Mouse (Mus musculus) embryonic fibroblast, embryonic 13.5 days (primary cell): ENCODE data around the gene Rpl26. TPM values are rescaled to one million over a fixed set of nuclear protein-coding genes. Genes with fewer than 3 reads are reported as not detected.

Experiments used
- H3K27ac ChIP-seq: 2 replicates; pipeline ENCODE4 v1.5.1; 2012; ENCODE audit warnings: low read length, control low read depth, inconsistent platforms; ENCODE audit not compliant: insufficient read depth
- H3K4me1 ChIP-seq: 2 replicates; pipeline ENCODE4 v1.6.1; 2011; ENCODE audit warnings: low read length; ENCODE audit not compliant: control insufficient read depth, insufficient read depth
- H3K4me3 ChIP-seq: 2 replicates; pipeline ENCODE4 v1.5.1; 2011; ENCODE audit warnings: mild to moderate bottlenecking, control low read depth, low read length; ENCODE audit not compliant: insufficient read depth
- CTCF ChIP-seq: IDR thresholded peaks from 2 replicates; pipeline ENCODE4 v1.5.1; 2011; ENCODE audit warnings: mild to moderate bottlenecking, control low read depth, low read length, moderate library complexity, borderline replicate concordance; ENCODE audit not compliant: insufficient read depth
- POLR2A ChIP-seq: IDR thresholded peaks from 2 replicates; pipeline ENCODE4 v1.6.1; 2011; ENCODE audit warnings: low read depth, mild to moderate bottlenecking, control low read depth, low read length, moderate library complexity
- polyA plus RNA-seq: library from polyadenylated mRNA; stranded (reverse); fragments of >200 nt; gene quantifications from 2 replicates; pipeline ENCODE4 v1.2.4, GENCODE M21; 2011; ENCODE audit warnings: low read depth; ENCODE audit not compliant: missing spikeins, insufficient read length

Gene Rpl26
- polyA plus RNA-seq, 1 experiment: 3,899 TPM

- no peaks in the 10 kb centered on the region for H3K4me1 ChIP-seq
- TF ChIP-seq POLR2A: no peak
- TF ChIP-seq CTCF: no peak
- no peak overlapping the region for H3K4me3 ChIP-seq
- H3K27ac ChIP-seq: no peak overlapping the region
These were observed 54.1 kb downstream of the Rpl26 start for GRCm38 (mm10) chr11:68955473-68955872.

- TF ChIP-seq POLR2A (no peak), CTCF (no peak)
- no peak overlapping the region for H3K4me3 ChIP-seq
- no peak overlapping the region for H3K27ac ChIP-seq
- H3K4me1 ChIP-seq: no peaks in the 10 kb centered on the region
These were observed 54.7 kb downstream of the Rpl26 start for GRCm38 (mm10) chr11:68956107-68956506.

Other genes with a start within 250 kb of the Rpl26 start
- gene Myh10, start 210.0 kb upstream of the Rpl26 start, polyA plus RNA-seq: 459 and 533 TPM in 2 replicates
- gene Ndel1, start 29.7 kb upstream of the Rpl26 start, polyA plus RNA-seq: 107 and 122 TPM in 2 replicates
- not detected in 2 replicates for gene Rnf222, start 13.0 kb upstream of the Rpl26 start, polyA plus RNA-seq
- not detected in 2 replicates for gene Odf4, start 25.5 kb downstream of the Rpl26 start, polyA plus RNA-seq
- 0.55 and 1.4 TPM in 2 replicates for gene Arhgef15, start 55.9 kb downstream of the Rpl26 start, polyA plus RNA-seq
- gene Slc25a35, start 66.5 kb downstream of the Rpl26 start, polyA plus RNA-seq: 4.9 and 5.7 TPM in 2 replicates
- 35.4 and 38.2 TPM in 2 replicates for gene Rangrf, start 73.6 kb downstream of the Rpl26 start, polyA plus RNA-seq
- 16.6 and 22.7 TPM in 2 replicates for gene Pfas, start 106.9 kb downstream of the Rpl26 start, polyA plus RNA-seq
- 43.2 and 44.2 TPM in 2 replicates for gene Ctc1, start 114.3 kb downstream of the Rpl26 start, polyA plus RNA-seq
- 31.5 and 44.0 TPM in 2 replicates for gene Aurkb, start 144.1 kb downstream of the Rpl26 start, polyA plus RNA-seq
- 9.7 and 11.2 TPM in 2 replicates for gene Borcs6, start 158.1 kb downstream of the Rpl26 start, polyA plus RNA-seq
- 14.0 and 17.6 TPM in 2 replicates for gene Tmem107, start 169.2 kb downstream of the Rpl26 start, polyA plus RNA-seq
- gene Vamp2, start 186.9 kb downstream of the Rpl26 start, polyA plus RNA-seq: 51.1 and 58.3 TPM in 2 replicates
- gene Per1, start 193.6 kb downstream of the Rpl26 start, polyA plus RNA-seq: 23.1 and 30.9 TPM in 2 replicates
- not detected in 2 replicates for gene Hes7, start 218.8 kb downstream of the Rpl26 start, polyA plus RNA-seq
- gene 9130213A22Rik, start 221.0 kb downstream of the Rpl26 start, polyA plus RNA-seq: 0.88 and 1.1 TPM in 2 replicates
- gene Aloxe3, start 224.3 kb downstream of the Rpl26 start, polyA plus RNA-seq: 0.27 TPM in 1 of 2 replicates, not detected in the other